Mouse (Mus musculus) embryo, embryonic 10 days (tissue): ENCODE measurements around the gene Prickle1.

Experiments
- DNase-seq: peaks from one replicate; pipeline ENCODE4 v3.0.0-alpha.2; 2015; ENCODE audit warnings: low spot score

Gene Prickle1

DNA sequence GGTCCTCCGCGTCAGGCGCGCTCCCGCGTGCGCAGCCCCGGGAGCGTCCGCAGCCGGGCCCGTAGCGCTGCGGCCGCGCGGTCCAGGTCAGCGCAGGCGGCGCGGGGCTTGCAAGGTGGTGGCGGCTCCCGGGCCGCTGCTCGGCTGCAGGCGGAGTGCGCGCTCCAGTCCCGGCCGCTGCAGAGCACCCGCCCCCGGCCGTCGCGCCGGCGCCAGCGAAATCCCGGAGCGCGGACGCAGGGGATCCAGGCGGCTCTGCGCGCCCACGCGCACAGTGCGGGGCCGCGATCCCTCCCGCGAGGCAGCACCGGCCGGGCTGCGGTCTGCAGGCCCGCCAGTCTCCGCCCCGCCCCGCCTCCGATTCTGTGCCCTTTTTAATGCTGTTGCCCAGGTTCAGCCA lies at the start of gene Prickle1:
Gene Prickle1 (minus strand): TSS at position 146 of the 400 bp plus-strand sequence.
- DNase-seq, result peak; percentile 89

GRCm38 (mm10) chr15:93640221-93640620 lies 44.5 kb upstream of the Prickle1 start:
- DNase-seq, result no peak

DNA sequence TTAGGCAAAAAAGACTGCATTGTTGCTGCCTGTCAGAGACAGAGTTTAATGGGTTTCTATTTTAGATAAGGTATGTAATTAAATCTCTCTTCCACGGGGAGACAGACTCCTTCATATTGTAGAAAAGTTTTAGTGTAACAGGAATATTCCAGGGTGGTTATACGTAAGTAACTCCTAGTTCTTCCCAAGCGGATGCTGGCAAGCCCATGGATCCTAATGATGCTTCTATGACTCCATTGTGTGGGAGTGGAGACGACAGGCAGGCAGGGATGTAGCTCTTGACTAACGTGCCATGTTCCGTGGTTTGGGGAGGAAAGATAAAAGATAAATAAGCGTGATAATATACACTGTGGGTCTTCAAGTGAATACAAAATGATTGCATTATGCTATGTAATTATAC lies 41.3 kb upstream of the Prickle1 start:
- DNase-seq, result no peak

DNA sequence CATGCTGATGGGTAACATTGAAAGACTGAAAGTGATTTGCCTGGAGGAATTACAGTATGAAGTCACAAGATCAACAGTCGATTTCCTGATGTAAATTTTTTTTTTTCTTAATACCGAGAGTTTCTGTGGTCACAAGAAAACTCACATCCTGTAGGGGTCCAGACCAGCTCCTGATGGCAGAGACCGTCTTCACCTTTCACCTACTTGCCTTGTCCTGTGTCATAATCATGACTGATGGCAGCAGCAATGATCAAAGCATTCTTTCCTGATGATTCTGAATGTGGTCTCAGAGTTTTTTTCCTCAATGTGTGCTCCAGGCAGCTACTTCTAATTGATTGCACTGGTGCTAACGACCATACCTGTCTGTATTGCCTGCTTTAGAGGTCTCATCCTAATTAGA lies 39.9 kb upstream of the Prickle1 start:
- peak; percentile 50 for DNase-seq

DNA sequence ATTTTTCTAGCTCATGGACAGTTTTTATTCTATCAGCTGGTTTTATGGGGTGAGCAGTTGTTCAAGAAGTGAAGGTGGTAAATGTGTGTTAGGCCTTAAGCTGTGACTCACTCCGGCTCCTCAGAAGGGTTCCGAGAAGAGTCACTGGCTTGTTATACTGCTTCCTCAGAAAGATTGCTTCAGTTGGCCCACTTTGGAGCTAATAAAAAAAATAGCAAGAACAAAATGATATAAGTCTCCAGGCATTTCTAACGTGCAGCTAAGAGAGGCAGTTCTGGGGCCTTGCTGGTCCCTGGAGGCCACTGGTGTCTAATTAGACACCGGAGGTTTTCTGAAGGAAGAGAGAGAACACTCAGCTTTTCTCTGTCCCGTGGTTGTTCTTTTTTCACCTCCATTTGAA lies 38.8 kb upstream of the Prickle1 start:
- DNase-seq, result no peak

GRCm38 (mm10) chr15:93630001-93630541 lies 34.4 kb upstream of the Prickle1 start:
- DNase-seq, result peak; percentile 59

DNA sequence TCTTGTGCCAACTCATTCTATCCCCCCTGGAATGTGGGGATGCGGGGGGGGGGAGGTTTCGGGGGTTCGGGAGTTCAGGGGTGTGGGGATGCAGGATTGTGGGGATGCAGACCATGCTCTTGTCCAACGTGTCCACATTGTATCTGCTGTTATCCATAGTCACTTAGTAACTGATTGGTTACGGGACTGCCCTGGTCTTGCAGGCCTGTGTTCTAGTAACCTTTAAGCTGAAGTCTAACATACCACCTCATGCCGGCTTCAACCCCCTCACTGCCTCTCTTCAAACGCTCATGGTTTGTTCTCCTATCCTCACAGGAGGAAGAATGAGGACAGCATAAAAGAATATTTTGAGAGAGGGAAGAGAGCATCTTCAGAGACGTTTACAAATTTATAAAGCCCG lies 33.5 kb upstream of the Prickle1 start:
- no peak for DNase-seq

DNA sequence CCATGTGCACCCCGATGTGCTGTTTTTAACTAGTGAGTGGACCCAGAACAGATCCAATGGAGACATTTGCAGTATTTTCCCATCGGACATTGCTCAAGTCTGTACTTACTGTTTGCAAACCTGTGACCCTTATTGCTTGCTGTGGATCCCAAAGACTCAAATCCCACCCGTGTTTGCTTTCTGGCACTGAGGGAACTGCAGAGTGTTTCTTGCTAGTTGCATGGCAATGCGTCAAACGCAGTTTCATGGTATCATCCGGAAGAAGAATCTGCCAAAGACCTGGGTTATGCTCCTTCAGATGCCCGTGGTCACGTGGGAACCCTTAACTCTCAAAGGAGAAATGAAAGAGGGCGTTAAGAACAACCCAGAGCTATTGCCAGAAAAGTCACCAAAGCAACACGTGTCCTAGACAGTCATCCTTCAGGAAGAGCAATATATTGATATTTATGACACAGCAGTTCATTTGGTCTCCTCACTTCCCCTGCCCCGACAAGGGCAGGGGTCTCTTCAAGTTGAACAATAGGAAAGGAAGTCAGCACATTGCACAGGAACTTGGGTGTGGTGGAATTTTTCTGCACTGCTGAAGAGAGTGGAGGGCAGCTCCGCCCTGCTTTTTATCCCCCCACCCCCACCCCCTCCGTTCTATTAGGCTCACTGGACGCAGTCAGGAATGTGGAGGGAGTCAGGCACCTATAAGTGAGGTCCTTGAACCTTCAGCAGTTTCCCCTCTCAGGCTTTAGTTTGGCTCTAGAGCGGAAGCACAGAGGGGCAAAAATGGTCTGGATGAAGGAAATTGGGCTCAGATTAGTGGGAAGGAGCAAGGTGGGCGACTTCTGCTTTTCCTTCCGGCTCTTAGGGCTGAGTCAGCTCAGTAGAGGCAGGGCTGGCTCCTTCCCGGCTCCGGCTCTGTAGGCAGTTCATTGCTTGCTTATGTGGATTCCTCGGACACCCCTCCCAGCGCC lies 32.4 kb upstream of the Prickle1 start:
- DNase-seq, result no peak

GRCm38 (mm10) chr15:93619551-93619950 lies 23.9 kb upstream of the Prickle1 start:
- no peak for DNase-seq

DNA sequence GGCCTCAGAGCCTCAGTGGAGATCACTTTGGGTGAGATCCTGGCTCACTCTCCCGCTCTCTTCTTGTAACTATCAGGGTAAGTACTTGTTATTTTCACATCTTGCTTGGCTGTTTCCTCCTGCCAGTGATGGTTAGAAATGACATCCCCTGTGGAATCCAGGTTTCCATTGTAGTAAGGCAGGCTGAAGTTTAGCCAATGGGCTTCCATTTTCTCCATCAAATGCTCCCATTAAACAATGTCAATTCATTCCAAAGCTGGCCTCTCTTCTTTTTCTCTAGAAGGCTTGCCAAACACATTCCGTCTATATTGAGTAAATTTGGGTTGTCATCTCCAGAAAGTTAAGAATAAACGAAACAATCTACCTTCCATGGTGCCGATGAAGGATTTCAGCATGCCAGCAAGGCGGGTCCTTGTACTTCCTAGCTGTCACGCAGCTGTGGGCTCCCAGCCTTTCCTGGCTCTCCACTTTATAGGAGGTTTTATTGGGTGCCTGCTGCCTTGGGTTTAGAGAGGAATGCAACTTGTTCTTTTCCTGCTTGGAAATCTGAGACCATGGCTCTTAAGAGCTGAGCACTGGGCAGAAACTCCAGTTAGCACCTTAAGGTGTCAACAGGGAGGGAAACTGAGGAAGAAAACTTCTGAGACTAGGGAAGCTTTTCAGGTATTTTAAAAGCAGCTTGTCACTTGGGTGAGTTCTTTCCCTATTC lies 22.9 kb upstream of the Prickle1 start:
- DNase-seq, result no peak

DNA sequence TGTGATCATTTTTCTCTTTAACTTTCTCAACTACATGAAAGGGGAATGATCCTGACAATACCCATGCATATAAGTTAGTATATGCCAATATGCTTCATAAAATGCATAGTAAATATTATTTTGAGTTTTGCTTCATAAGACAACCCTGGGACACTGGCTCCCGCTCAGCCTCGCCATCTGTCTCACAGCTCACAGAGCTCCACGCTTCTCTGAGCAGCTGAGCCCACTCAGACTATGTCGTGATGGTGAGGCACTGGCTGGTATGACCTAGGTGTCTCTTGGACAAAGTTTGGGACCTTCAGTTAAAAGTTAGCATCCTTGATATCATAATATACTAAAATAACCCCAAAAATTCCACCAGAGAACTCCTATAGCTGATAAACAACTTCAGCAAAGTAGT lies 20.6 kb upstream of the Prickle1 start:
- no peak for DNase-seq

GRCm38 (mm10) chr15:93615031-93615430 lies 19.3 kb upstream of the Prickle1 start:
- DNase-seq, result no peak

DNA sequence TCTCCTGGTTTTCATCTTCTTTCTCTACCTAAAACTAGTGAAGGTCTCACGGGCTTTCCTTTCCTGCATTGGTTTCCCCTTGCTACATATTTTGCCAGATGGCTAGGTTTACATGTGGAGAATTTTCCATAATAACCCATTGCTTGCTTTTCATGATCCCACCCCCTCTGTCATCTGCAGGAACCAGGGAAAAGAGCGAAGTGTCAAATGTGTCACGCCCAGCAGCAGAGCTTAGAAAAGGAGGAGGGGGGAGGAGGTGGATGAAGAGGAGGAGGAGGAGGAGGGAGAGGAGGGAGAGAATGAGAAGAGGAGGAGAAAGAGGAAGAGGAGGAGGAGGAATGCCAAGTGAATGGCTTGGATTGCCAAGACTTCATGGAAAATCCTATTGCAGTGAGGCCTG lies 17.9 kb upstream of the Prickle1 start:
- no peak for DNase-seq

GRCm38 (mm10) chr15:93611536-93612300 lies 16.0 kb upstream of the Prickle1 start:
- DNase-seq, result no peak

DNA sequence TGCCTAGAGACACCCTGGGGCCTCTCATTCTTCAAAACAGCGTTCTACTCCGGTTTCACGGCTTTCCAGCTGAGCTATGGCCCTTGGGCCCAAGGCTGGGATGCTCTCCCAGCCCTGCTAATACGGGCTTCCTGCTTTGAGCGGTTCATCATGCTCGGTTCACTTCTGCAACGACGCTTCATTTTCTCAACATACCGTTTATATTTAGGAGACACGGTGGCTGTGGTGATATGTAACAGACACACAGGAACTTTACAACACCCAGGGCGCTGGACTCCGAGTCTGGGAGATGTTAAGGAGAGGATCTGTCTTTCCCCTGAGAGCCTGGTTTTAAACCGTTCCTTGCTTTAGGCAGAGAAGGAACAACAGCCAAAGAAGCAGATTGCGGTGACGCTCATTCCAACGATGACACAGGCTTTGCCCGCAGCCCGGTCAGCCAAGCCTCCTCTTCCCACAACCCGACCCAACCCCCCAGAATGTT lies 15.1 kb upstream of the Prickle1 start:
- no peak for DNase-seq

GRCm38 (mm10) chr15:93610288-93610687 lies 14.6 kb upstream of the Prickle1 start:
- DNase-seq, result no peak

GRCm38 (mm10) chr15:93602850-93603249 lies 7.2 kb upstream of the Prickle1 start:
- DNase-seq, result no peak

DNA sequence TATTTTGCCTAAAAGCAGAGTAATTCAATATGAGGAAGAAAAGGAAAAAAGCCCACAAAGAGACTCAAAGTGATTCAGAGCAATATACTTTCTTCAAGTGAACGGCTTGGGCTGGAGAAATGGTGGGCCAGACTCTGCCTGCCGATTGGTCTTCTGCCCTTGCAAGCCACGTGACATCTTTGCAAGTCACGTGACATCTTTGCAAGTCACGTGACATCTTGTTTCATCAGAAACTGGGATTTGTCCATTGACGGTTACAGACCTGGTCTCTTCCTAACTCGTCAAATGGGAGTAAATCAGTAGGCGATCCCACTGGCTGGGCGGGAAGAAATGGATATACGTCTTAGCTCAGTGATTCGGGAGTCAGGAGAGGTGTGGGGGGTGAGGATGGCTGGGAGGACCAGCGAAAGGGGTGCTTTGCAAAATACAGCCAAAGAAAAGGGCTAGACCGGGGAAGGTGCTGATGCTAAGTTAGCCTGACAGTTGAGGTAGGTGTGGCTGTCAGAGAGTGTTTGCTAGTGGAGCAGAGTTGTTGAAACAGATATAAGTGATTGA lies 5.8 kb upstream of the Prickle1 start:
- DNase-seq, result no peak

- DNase-seq, result no peak
These were observed 1.3 kb upstream of the Prickle1 start for GRCm38 (mm10) chr15:93596991-93597390.

DNA sequence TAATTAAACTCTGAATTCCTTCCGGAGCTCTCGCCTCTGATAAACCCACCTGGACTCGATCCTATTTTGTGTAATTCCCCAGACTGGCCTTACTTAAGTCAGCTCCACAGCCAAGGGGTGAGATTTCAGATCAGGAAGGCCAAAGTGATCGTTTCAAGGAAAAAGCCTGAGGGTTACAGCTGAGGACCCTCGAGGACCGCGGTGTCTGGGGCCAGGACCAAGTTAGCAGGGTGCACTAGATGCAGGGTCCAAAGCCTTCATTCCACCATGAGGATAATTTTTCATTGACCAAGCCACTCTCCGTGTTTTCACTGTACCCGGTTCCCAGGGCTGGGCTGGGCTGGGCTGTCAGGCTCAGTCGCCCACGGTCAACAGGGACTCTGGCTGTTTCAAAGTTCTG lies 594 bp upstream of the Prickle1 start:
- peak; percentile 83 for DNase-seq

DNA sequence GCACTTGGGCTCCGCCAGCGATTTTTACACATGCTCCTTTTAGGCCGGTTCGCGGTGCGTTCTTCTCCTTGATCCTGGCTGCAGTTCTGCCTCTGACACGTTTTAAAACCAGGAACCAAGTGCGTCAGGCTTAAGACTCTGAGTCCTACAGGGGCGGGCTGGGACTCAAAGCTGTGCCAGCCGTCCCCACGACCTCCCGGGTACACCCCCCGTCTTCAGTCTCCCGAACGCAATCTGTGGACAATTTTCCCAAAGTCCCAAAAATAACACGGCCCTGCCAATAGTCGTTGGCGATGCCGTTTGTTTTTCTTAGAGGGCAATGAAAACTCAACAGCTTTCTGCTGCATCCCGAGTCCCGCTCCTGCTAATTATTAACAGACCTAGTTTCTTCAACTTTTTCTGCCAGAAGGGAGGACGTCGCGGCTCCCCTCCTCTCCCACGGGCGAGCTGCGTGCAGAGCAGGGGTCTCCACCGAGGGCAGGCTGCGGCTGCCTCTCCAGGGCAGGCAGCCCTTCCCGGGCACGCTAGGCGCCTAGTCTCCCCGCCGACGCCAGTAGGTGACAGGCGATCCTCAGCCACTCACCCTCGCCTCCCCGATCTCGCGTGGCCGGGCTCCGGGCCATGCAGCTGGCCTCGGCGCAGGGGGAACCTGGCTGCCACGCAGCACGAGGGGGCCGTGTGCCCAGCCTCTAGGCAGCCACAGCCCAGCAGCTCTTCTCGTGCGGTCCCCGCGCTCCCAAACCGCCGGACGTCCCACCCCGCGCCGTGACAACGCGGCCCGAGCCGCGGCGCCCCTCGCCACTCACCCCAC lies 598 bp downstream of the Prickle1 start:
- peak; percentile 69 for DNase-seq
